Mouse (Mus musculus) lung, postnatal 4 days (tissue): ENCODE measurements around the gene Glra4.

Experiments
- DNase-seq, 2 experiments: peaks; one replicate each; pipeline ENCODE4 v3.0.0; 2021

Glra4 gene

DNA sequence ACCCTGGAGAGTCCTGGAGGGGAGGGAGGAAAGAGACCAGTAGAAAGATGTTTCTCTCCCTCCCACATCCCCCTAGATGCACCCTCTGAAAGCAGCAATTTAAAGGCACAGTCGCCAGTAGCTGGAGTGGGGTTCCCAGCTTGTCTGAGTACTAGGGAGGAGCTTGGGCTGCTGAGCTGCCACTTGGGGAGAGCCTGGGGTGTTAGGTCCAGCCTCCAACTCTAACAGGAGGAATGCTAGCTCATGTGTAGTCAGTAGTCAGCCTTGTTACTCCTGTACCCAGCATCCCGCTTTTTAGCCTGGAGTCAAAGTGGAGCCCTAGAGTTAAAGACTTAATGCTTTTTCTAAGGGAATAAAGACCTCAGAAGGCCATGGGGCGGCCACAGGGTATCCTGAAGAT lies at the start of gene Glra4:
TSS of gene Glra4 (minus strand) at position 101 of the 400 bp plus-strand sequence.
- no peak for DNase-seq

DNA sequence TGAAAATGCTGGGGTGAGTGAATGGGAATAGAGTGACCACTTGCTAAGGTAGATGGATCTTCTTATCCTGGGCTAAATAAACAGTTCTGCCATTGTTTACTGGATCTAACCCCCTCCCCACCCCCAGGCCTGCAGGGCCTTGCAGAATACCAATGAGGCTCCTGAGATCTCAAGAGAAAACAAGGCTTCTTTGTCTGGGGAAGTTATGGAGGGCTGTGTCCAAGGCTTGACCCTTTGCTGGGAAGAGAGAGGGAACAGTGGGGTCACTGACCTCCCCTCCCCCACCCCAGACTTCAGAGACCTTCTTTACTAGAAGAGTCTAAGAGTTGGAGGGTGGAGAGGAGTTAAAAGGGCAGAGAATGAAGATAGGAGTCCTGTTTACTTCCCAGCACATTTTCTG lies 48.7 kb upstream of the Glra4 start:
- DNase-seq: no peak

DNA sequence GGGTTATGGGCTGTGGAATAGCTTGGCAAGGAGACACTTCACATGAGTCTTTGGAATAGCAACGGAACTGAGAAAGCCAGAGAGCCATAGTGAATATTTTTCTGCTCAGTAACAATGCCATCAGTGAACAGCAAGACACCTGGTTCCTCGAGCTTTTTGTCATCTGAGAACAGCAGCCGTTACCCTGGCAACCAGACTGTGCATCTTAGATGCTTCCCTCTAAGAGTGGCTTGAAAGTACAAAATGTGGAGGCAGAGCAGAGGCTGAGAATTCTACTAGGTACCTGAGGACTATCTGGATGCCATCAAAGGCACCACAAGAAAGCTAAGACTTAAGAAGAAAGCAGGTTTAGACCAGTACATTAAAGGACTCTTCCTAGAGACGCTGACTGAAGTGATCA lies 45.1 kb upstream of the Glra4 start:
- DNase-seq: no peak

DNA sequence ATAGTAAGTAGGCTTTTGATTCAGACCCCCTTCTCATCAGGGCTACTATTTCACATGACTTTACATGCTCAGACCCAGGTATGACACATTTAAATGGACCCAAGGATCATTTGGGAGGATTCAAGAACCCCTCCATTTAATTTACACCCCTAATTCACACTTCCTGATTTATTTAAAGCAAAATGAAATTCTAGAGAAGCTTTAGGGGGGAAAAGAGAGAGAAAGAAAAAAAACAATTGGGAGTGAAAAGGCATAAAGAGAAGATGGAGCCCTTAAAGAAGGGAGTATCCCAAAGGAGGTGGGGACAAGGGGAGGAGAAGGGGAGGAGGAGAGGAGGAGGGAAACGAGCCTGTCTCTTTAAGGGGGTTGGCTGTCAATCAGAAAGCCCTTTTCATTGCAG lies 42.4 kb upstream of the Glra4 start, which contains the start of gene Plp1:
TSS of gene Plp1 (plus strand) at position 301 of the 400 bp plus-strand sequence.
- DNase-seq: no peak

DNA sequence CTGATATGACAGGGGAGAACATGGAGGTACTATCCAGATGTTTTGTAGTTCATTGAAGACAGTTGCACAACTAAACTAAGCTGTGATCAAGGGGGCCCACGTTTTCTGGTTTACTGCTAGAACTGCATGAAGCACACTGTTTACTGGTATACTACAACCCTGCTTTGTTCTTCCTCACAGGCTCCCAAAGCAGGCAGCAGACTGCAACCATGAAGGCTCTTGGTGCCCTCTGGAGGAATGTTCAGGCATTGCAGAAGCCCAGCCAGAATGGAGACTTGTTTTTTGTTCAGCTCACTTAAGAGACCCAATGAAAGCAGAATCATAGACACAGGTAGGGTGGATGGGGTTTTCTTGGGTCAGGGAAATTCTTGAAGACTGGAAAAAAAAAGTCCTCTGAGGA lies 40.3 kb upstream of the Glra4 start:
- peak; percentile 56 to 71 for DNase-seq

DNA sequence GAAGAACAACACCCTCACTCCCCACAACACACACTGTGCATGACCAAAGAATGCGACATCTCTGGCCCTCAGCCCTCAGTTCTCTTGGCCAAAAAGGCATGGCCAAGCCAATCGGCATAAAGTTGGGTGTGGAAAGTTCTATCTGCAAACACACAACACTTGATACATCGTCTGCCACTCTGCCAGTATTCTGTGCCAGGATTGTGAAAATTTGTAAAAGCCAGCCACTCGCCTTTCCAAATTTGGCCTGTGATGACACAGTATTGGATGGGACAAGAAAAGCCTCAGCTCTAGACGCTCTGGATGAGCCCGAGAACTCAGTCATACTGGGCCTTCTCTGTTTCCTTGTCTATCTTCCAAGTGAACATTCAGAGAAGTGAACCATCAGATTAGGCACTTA lies 39.8 kb upstream of the Glra4 start:
- peak in 1 of 2 experiments; percentile 23 for DNase-seq

DNA sequence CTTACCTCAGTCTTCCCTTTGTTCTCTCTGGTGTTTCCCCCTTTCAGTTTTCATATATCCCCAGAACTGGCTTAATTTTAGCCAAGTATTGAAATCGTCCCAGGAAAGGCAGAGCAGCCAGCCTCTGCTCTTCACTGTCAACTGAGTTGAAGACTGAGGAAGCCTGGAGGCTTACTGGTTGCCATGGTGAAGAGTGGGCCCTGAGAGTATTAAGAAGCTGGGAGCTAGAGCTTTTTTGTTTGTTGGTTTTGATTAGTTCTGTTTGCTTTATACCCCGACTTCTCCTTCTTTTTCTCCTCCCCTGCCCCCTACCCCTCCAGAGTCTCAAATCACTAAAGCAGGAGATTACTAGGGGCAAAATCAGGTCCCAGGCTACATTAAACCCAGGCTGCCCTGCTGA lies 17.3 kb upstream of the Glra4 start:
- DNase-seq: no peak

DNA sequence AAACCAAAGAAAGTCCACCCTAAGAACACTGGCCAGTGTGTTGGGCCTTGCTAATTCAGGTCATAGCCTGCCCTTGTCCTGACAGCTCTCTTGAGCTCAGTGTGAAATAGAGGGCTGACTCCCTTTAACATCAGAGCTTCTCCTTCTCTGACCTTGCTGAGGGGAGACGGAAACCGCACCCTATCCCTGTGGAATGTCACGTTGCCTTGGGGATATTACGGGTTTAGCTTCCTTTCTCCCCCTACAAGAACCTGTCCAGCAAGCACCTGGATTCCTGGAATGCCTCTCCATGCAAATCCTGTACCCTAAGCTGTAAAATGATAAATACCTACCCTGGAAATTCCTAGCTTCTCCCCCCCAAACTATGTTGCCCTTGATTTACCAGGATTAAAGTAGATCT lies 9.5 kb upstream of the Glra4 start:
- no peak for DNase-seq

DNA sequence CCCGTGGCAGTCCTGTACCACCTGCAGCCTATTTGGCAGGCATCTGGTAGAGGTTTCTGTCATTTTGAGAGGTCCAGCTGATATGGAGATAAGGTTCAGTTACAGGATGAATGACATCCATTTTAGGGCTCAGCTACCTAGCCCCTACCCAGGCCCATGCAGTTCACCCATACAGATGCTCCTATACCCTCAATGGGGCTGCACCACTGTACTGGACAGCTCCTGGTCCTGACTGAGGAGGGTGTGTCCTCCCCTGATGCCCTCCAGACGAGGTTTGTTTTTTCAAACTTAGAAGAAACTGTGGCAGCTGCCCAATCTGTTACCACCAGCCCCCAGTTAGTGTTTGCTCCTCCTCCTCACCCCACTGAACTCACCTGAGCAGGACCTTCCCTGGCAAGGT lies 679 bp downstream of the Glra4 start:
- DNase-seq: no peak

DNA sequence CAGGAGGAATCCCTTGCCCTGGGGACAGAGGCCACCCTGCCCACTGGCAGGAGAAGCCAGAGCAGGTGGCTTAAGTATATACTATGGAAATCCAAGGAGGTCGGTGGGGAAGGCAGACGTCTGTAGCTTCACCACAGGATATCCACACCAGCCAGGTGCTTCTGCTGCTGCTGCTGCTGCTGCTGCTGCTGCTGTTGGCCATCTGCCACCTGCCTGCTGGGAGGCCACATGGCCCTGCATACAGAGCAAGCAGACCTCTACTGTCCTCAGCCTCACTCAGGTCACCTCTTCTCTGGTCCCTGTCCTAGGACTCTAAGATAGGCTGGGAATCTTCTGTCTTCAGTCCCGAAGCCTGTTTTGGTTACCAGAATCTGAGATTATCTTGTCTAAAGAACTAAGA lies 1.9 kb downstream of the Glra4 start:
- no peak for DNase-seq

DNA sequence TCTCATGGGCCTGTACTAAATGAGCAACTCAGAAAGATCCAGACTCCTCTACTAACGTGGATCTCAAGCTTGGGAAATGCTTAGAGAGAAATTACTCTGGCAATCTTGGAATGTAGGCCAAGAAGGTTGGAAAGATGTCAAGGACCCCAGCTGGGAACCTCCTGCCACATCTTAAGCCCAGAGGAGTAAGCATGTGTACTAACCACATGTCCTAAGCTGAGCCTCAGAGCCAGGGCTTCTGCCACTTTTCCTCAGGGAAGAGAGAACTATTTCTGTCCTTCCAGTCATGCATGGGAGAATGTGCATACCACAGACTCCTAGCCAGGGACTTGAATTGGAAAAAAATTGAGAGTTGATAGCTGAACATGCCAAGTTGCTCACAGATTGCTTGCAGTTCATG lies 6.9 kb downstream of the Glra4 start:
- DNase-seq: peak; percentile 5 to 25

DNA sequence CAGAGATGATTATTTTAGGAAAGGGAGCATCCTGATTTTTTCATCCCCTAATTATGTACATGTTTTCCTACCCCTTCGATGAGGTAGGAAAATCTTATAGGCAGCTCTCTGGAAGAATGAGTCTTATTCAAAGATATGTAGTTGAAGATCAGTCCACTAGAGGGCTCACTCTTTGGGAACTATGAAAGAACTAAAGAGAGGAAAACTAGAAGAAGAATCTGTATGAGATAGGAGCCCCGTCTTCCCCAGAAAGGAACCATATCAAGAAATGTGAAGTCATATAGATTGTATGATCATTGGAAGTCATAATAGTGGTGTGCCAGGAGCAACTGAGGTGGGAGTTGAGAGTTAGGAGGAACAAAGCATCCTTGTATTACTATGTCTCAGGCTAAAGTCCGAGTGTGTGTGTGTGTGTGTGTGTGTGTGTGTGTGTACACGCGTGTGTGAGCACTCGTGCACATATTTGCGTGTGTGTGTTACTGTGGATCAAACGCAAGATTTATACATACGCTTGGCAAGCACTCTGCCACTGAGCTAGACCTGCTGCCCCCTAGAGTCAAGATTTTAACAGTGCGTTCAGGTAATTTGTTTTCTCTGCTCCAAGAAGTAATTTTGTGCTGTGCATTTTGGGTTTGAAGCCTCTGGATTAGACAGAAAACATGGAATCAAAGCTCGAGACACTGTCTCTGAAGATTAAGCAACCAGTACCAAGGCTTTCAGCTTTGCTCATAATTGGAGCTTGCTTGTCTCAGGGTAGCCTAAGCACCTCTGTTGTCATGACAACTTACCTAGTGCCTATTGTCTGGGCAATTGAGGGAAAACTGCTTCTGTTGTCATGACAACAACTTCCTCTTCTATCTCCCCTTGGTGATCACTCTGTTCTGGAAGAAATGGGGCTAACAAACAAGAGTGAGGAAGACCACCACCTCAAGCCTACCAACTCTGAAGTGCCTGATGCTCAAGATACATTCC lies 18.6 kb downstream of the Glra4 start:
- no peak for DNase-seq

DNA sequence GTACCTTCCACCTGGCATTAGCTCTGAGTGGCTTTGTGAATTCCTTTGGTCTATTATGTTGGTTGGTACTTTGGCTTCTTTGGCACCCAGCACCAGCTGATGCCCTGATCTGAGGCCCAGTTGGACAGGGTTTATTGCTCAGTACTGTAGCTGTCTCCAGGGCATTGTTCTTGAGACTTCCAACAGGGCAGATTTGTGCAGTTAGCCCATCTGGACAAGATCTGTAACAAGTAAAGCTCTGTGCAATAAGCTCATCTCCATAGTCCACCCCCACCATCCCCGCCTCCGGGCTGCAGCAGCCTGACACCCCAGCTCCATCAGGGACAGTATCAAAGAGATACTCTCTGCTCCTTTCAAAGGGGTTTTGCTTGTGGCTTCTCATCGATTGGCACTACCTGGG lies 24.5 kb downstream of the Glra4 start:
- DNase-seq: no peak

DNA sequence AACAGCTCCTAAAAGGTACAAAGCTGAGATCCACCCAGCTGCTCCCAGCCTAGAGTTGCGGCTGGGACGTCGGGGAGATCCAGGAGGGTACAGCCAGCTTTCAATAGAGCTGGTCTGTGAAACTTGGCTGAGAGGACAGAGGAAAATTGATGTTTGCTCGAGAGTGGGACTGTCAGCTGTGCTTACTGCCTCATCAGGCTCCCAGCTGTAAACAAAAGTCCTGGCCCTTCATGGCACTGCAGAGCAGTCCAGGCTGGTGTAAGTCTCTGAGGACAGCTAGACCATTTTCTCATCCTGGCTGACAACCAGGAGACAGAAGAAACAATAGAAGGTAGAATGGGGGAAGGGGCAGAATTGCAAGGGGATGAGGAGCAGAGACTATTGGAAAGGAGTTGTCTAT lies 30.6 kb downstream of the Glra4 start:
- no peak for DNase-seq

DNA sequence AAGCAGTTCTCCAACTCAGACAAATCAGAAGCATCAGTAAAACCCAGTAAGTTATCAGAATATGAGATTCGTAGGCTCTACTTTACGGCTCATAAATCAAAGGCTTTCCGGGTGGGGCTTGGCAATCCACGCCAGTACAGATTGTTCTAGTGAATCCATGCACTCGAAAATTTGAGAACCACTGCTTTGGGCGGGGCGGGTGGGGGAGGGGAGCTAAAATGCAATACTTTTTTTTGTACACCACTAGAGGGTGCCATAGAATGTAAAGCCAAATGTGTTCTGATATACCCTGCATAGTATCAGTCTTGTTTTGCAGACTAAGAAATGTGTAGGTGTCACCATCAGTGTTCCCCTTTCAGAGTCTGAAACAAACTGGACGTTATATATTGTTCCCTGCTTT lies 35.3 kb downstream of the Glra4 start:
- no peak for DNase-seq

DNA sequence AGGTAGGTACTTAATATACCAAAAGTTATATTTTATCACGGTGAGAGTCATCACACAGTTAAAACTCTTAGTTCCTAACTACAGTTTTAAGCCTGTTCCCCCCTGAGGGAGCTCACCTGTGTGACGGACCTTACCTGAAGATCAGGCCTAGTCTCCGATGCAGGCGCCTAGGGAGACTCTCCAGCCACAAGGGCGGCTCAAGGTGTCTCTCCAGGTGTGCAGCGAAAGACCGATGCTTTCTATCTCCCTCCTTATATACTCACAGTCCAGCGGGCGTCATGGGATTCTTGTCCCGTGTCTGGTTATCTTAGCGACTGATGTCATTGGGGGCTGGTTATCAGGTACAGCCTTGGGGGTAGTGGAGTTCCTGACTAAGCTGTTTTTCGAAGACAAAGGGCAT lies 36.5 kb downstream of the Glra4 start, which contains the start of gene Morf4l2:
TSS of gene Morf4l2 (minus strand) at position 232 of the 400 bp plus-strand sequence.
- DNase-seq: no peak

DNA sequence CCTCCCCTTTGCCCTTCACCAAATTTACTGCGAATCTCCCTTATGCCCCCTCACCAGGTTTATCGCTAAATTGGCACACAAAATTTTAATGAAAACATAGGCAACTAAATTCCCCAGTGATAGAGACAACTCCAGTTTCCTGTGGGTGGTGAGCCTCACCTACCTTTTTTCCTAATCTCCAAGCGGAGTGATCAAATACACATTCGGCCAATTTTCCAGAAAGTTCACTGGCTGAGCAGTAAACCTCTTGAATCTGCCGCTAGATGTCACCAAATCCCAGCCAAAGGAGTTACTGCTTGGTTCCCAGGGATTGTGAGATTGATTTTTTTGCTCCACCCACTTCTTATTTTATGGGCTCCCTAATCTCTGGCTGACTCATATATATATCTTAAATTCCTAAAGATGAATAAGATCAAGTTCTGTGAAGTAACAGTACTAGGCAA lies 37.3 kb downstream of the Glra4 start:
- peak; percentile 20 to 70 for DNase-seq

DNA sequence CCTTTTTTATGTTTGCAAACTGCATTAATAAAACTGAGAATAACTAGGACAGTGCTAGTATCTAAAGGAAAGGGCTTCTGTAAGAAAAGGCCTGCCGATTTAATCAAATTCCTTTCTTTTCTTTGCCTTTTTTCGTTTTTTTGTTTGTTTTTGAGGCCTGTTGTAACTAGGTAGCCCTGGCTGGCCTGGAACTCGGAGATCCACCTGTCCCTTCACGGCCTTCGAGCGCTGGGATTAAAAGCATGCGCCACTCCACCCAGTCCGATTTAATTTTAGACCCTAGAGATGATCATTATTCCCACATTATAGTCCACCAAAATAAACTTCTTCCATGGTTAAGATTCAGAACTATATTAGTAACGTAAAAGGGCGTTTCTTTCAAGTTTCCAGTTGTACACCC lies 37.7 kb downstream of the Glra4 start:
- peak in 1 of 2 experiments; percentile 20 for DNase-seq

DNA sequence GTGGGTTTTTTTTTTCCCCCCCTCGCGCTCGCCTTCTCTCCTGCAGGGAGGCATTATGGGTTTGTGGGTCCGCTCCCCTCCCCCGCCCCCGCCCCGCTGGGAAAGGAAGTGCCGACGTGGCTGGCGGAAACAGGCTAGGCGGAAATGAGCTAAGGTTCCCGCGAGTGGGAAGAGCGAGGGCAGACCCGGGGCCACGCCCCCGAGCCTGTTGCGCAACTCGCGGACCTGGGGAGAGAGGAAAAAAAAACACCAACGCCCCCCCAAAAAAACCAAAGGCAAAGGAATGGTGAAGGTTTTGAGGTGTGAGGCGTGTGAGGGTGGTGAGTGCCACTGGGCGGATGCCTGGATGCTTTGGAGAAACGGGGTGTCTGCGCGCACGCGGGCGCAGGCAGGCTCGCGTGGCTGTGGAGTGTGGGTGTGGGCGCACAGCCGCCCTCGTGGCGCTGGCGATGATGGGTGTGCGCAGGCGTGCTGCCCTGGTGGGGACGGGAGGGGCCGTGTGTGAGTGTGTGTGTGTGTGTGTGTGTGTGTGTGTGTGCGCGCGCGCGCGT lies 38.2 kb downstream of the Glra4 start:
- peak; percentile 85 to 91 for DNase-seq

DNA sequence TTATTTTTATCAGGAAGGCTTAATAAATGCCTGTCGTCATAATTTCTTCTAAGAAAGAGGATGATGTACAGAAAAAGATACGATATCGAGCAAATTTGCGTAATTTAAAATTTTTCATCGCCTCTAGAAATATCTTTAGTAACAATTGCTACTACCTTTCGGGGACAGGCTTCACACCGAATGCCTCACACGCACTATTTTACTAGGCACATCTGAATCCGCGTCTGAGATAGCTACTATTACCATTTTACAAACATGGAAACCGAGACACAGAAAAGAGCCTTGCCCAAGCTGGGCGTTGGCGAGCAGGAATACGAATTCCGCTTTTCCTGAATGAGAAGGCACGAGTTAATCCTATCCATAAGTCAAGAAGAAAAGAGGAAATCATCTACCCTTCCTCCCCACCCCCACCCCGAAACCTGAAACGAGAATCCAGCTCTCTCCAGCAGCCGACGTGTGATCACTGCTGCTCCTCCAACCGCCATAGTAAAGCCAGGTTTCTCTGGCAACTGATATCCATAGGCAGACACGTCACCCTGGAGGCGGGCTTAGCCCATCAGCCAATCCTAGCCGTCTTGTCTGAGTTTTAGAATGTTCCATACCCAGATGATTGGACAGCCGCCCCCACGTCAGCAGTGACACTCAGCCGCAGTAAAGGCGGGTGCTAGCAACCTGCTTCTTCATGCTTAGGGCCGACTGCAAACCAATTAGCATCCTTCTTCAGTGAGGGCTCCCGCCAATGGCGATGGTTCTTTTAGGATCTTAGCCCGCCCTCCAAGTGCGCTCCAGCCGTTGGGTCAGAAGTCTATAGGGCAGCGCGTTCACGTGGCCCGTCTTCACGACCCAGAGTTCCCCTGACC lies 38.9 kb downstream of the Glra4 start:
- DNase-seq: peak; percentile 92 to 98

DNA sequence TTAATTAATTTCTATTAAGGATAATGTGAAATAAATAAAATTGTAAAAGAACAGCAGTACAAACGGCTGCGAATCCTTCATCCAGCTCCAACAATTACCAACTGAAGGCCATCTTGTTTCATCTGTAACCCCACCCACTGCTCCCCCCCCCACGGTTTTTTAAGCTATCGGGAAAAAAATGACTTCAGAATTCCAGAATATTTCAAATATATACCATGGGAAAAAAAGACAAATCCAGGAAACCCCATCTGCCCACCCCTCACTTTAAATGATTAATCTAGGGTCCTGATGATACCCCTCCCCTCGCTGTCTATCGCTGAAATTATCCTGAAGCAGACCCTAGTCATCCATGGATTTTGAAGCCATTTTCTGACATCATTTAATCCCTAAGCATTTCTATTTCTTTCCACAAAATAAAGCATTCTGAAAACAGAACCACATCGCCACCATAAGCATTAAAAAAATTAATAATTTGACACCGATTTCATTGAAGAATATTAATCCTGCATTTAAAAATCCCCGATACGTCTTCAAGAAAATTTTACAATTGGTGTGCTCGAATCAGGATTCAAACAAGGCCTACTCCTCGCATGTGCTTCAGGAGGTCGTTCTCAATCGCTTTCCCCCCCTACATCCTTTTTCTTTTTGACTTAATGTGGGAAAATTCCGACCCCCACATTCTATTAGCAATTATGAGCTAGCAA lies 39.7 kb downstream of the Glra4 start:
- no peak for DNase-seq

DNA sequence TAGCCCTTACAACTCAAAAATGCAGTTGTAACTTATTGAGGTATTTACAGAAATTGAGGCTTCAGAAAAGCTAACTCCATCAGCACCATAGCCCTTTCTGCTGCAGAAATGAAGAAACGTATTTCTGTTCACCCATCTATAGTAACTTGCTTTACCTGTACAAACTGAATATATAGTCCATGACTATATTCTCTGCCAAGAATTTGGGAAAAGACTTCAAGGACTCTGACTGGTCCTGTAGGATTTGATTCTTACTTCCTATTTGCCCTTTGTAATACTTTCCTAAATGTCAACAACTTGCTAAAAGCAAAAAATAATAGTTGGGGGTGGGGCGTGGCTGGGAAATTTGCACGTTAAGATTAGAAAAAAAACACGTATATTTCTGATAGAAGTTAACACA lies 47.9 kb downstream of the Glra4 start:
- DNase-seq: no peak
